Mouse (Mus musculus) heart, embryonic 13.5 days (tissue): Measurements from ENCODE around the gene Accs. TPM values are rescaled to one million over a fixed set of nuclear protein-coding genes. Genes with fewer than 3 reads are reported as not detected.

Experiments used
- ATAC-seq: fragments of 200-750 bp; cut with Nextera tagmentation; 2 replicates; pipeline ENCODE4 v1.8.0; 2017; ENCODE audit warnings: moderate TSS enrichment; ENCODE audit not compliant: insufficient number of reproducible peaks, low FRiP score, low TSS enrichment; ENCODE audit errors: extremely low read depth
- H3K27ac ChIP-seq: fragments of 300-500 bp; sonication (generic); replicated peaks from 2 replicates; pipeline ENCODE4 v1.5.1; 2015; ENCODE audit warnings: moderate library complexity, mild to moderate bottlenecking, inconsistent platforms
- H3K27me3 ChIP-seq: fragments of 300-500 bp; sonication (generic); replicated peaks from 2 replicates; pipeline ENCODE4 v1.6.1; 2015; ENCODE audit warnings: mild to moderate bottlenecking, inconsistent platforms
- H3K36me3 ChIP-seq: fragments of 300-500 bp; sonication (generic); 2 replicates; pipeline ENCODE4 v1.6.1; 2015; ENCODE audit warnings: mild to moderate bottlenecking, inconsistent platforms
- H3K4me1 ChIP-seq: fragments of 300-500 bp; sonication (generic); 2 replicates; pipeline ENCODE4 v1.6.1; 2015; ENCODE audit warnings: inconsistent platforms
- H3K4me2 ChIP-seq: fragments of 300-500 bp; sonication (generic); 2 replicates; pipeline ENCODE4 v1.6.1; 2015; ENCODE audit warnings: inconsistent platforms, mild to moderate bottlenecking, moderate library complexity
- H3K4me3 ChIP-seq: fragments of 300-500 bp; sonication (generic); 2 replicates; pipeline ENCODE4 v1.5.1; 2015; ENCODE audit warnings: moderate library complexity, mild to moderate bottlenecking, inconsistent platforms
- H3K9ac ChIP-seq: fragments of 300-500 bp; sonication (generic); 2 replicates; pipeline ENCODE4 v1.6.1; 2015; ENCODE audit warnings: inconsistent platforms, mild to moderate bottlenecking, moderate library complexity
- H3K9me3 ChIP-seq: fragments of 300-500 bp; sonication (generic); 2 replicates; pipeline ENCODE4 v1.6.1; 2016; ENCODE audit warnings: inconsistent platforms
- WGBS: fragments of 180-500 bp; shearing (Covaris S2); methylation state at CpG from one replicate; pipeline ENCODE4 v1.1.7; 2015; ENCODE audit warnings: mixed read lengths; 5-methylcytosine and 5-hydroxymethylcytosine counted together
- polyA plus RNA-seq: library from polyadenylated mRNA; unstranded; fragments of >200 nt; fragmentation: Nextera tagmentation; extraction: Ambion mirVana; gene quantifications from 2 replicates; pipeline ENCODE4 v1.2.1, GENCODE M21; 2015

Gene Accs
- 6.1 and 7.6 TPM in 2 replicates for polyA plus RNA-seq

- H3K4me1 ChIP-seq: peaks cover 16% of the 10 kb centered on the region
- peak; percentile 60 for ATAC-seq
- 0 out of 2 replicates have a peak, but pooled peaks cover 2% of the 10 kb centered on the region for H3K27me3 ChIP-seq
- H3K4me2 ChIP-seq: peak within 1 kb of the TSS; percentile 86
- WGBS: under 1% methylated on average over 28 of the region's 28 CpGs
- H3K36me3 ChIP-seq: peaks cover 33% of the 10 kb centered on the region
- H3K27ac ChIP-seq: peak within 1 kb of the TSS; percentile 83
- H3K4me3 ChIP-seq: peak within 1 kb of the TSS; percentile 76
- H3K9me3 ChIP-seq: no peaks in the 10 kb centered on the region
- H3K9ac ChIP-seq: peak within 1 kb of the TSS; percentile 85
Observed at GRCm38 (mm10) chr2:93849505-93850089, at the start of gene Accs. TSS of gene Accs (minus strand) at chr2:93849943.

- Histone ChIP-seq H3K27ac (peak overlapping the region; percentile 61), H3K9ac (no peak overlapping the region), H3K9me3 (no peaks in the 10 kb centered on the region), H3K27me3 (peaks cover 4% of the 10 kb centered on the region; the same call in 1 of the 2 replicates), H3K36me3 (no peaks in the 10 kb centered on the region), H3K4me2 (no peak overlapping the region), H3K4me3 (no peak overlapping the region), H3K4me1 (peaks cover 21% of the 10 kb centered on the region)
- ATAC-seq: peak; percentile 40; the same call in 1 of the 2 replicates
- 22% methylated on average over 9 of the region's 9 CpGs for WGBS
Observed at GRCm38 (mm10) chr2:93891611-93892280, 42.0 kb upstream of the Accs start.

- ATAC-seq: no peak
- peaks cover 4% of the 10 kb centered on the region; the same call in 1 of the 2 replicates for H3K27me3 ChIP-seq
- H3K36me3 ChIP-seq: no peaks in the 10 kb centered on the region
Observed at GRCm38 (mm10) chr2:93890143-93890542, 40.4 kb upstream of the Accs start.

GRCm38 (mm10) chr2:93889071-93889470 lies 39.3 kb upstream of the Accs start:
- Histone ChIP-seq H3K36me3 (no peaks in the 10 kb centered on the region), H3K9ac (no peak overlapping the region), H3K27ac (no peak overlapping the region), H3K27me3 (0 out of 2 replicates have a peak, but pooled peaks cover 4% of the 10 kb centered on the region), H3K4me3 (no peak overlapping the region), H3K4me1 (peaks cover 32% of the 10 kb centered on the region), H3K9me3 (no peaks in the 10 kb centered on the region), H3K4me2 (no peak overlapping the region)
- no peak for ATAC-seq
- 71% methylated on average over 7 of the region's 7 CpGs for WGBS

More at GRCm38 (mm10) chr2:93890143-93890542, 40.4 kb upstream of the Accs start:
- no peak overlapping the region for H3K27ac ChIP-seq
- H3K9me3 ChIP-seq: no peaks in the 10 kb centered on the region
- H3K9ac ChIP-seq: no peak overlapping the region
- peaks cover 32% of the 10 kb centered on the region for H3K4me1 ChIP-seq
- H3K4me3 ChIP-seq: no peak overlapping the region
- WGBS: 64% methylated on average over 8 of the region's 8 CpGs
- no peak overlapping the region for H3K4me2 ChIP-seq

GRCm38 (mm10) chr2:93888366-93888765 lies 38.6 kb upstream of the Accs start:
- H3K4me3 ChIP-seq: no peak overlapping the region
- no peaks in the 10 kb centered on the region for H3K36me3 ChIP-seq
- ATAC-seq: no peak
- 0 out of 2 replicates have a peak, but pooled peaks cover 3% of the 10 kb centered on the region for H3K27me3 ChIP-seq
- WGBS: 83% methylated on average over 6 of the region's 6 CpGs
- no peak overlapping the region for H3K4me2 ChIP-seq
- H3K4me1 ChIP-seq: peaks cover 32% of the 10 kb centered on the region
- H3K9ac ChIP-seq: no peak overlapping the region
- H3K9me3 ChIP-seq: no peaks in the 10 kb centered on the region
- H3K27ac ChIP-seq: no peak overlapping the region

- peaks cover 30% of the 10 kb centered on the region for H3K4me1 ChIP-seq
- ATAC-seq: no peak
- no peak overlapping the region for H3K9ac ChIP-seq
- H3K27me3 ChIP-seq: no peaks in the 10 kb centered on the region
- no peaks in the 10 kb centered on the region for H3K9me3 ChIP-seq
- no peak overlapping the region for H3K4me3 ChIP-seq
- H3K36me3 ChIP-seq: no peaks in the 10 kb centered on the region
- no peak overlapping the region for H3K4me2 ChIP-seq
- H3K27ac ChIP-seq: no peak overlapping the region
- WGBS: 52% methylated on average over 11 of the region's 11 CpGs
Observed at GRCm38 (mm10) chr2:93887273-93887672, 37.5 kb upstream of the Accs start.

- Histone ChIP-seq H3K27ac (peak overlapping the region; percentile 30; the same call in 1 of the 2 replicates), H3K36me3 (no peaks in the 10 kb centered on the region), H3K4me2 (peak overlapping the region; percentile 27; the same call in 1 of the 2 replicates), H3K9ac (peak overlapping the region; percentile 33; the same call in 1 of the 2 replicates), H3K9me3 (no peaks in the 10 kb centered on the region), H3K4me3 (no peak overlapping the region), H3K4me1 (peaks cover 21% of the 10 kb centered on the region), H3K27me3 (no peaks in the 10 kb centered on the region)
- ATAC-seq: no peak
- WGBS: 26% methylated on average over 10 of the region's 10 CpGs
Observed at GRCm38 (mm10) chr2:93886013-93886794, 36.5 kb upstream of the Accs start.

- H3K9me3 ChIP-seq: no peaks in the 10 kb centered on the region
- H3K4me2 ChIP-seq: no peak overlapping the region
- no peak overlapping the region for H3K4me3 ChIP-seq
- peaks cover 24% of the 10 kb centered on the region for H3K4me1 ChIP-seq
- no peak overlapping the region for H3K9ac ChIP-seq
- H3K36me3 ChIP-seq: no peaks in the 10 kb centered on the region
- H3K27me3 ChIP-seq: no peaks in the 10 kb centered on the region
- WGBS: 56% methylated on average over 5 of the region's 5 CpGs
- no peak for ATAC-seq
- no peak overlapping the region for H3K27ac ChIP-seq
Observed at GRCm38 (mm10) chr2:93883066-93883465, 33.3 kb upstream of the Accs start.

- Histone ChIP-seq H3K27me3 (no peaks in the 10 kb centered on the region), H3K4me3 (no peak overlapping the region), H3K9me3 (no peaks in the 10 kb centered on the region), H3K4me1 (peaks cover 26% of the 10 kb centered on the region), H3K36me3 (no peaks in the 10 kb centered on the region), H3K27ac (no peak overlapping the region), H3K4me2 (no peak overlapping the region), H3K9ac (no peak overlapping the region)
- WGBS: 64% methylated on average over 9 of the region's 9 CpGs
- ATAC-seq: no peak
Observed at GRCm38 (mm10) chr2:93881640-93882367, 32.1 kb upstream of the Accs start.

GRCm38 (mm10) chr2:93880981-93881380 lies 31.2 kb upstream of the Accs start:
- Histone ChIP-seq H3K36me3 (no peaks in the 10 kb centered on the region), H3K4me2 (no peak overlapping the region), H3K27me3 (no peaks in the 10 kb centered on the region), H3K4me1 (peaks cover 22% of the 10 kb centered on the region), H3K9ac (no peak overlapping the region), H3K9me3 (no peaks in the 10 kb centered on the region), H3K4me3 (no peak overlapping the region), H3K27ac (no peak overlapping the region)
- ATAC-seq: no peak
- WGBS: 66% methylated on average over 3 of the region's 3 CpGs

GRCm38 (mm10) chr2:93880450-93880849 lies 30.7 kb upstream of the Accs start:
- H3K4me2 ChIP-seq: no peak overlapping the region
- ATAC-seq: no peak
- peaks cover 19% of the 10 kb centered on the region for H3K4me1 ChIP-seq
- H3K9ac ChIP-seq: no peak overlapping the region
- 62% methylated on average over 8 of the region's 8 CpGs for WGBS
- H3K27ac ChIP-seq: no peak overlapping the region
- H3K9me3 ChIP-seq: no peaks in the 10 kb centered on the region
- H3K4me3 ChIP-seq: no peak overlapping the region
- no peaks in the 10 kb centered on the region for H3K27me3 ChIP-seq
- H3K36me3 ChIP-seq: no peaks in the 10 kb centered on the region
